Mouse (Mus musculus) monocyte, adult 2 months (primary cell): ENCODE results near the gene Cdh24.
"Not testable (repeated sequence)": the region's sequence is repeated elsewhere in the genome, so short reads cannot be mapped to it uniquely, and the experiment has no call there.

Experiments used
- DNase-seq, 2 experiments: peaks; one replicate each; pipeline ENCODE4 v3.0.0; 2022; ENCODE audit warnings: low spot score in 2 of 2, low read depth in 1 of 2

Cdh24 gene

GRCm38 (mm10) chr14:54643011-54643410 is 1.8 kb upstream of the Cdh24 start:
- no peak for DNase-seq

GRCm38 (mm10) chr14:54642224-54642944 is 1.2 kb upstream of the Cdh24 start:
- DNase-seq = no peak

GRCm38 (mm10) chr14:54640946-54641304 is 239 bp downstream of the Cdh24 start, which contains the start of gene Gm17606:
Gene Gm17606, plus strand, starts transcription at chr14:54640952.
- no peak for DNase-seq

- DNase-seq = no peak
These were observed 1.0 kb downstream of the Cdh24 start for GRCm38 (mm10) chr14:54640121-54640520.

GRCm38 (mm10) chr14:54638210-54638609 is 3.0 kb downstream of the Cdh24 start:
- no peak for DNase-seq

DNA sequence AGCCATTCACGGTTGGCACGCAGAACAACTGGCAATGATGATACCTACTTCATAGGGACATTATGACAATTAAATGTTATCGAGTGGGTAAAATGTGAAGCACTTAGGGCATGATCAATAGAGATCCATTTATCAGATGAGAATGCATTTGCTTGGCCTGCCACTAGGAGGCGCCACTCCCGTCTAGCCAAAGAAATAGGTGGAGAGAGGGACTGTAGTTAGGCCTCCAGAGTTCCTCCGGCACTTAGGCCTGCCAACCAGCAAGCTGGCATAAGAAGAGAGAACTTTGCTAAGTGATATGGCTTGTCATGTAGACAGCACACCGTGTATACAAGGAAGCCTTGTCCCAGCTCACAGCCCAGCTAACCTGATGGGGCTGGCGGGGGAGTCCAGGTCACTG is 4.2 kb downstream of the Cdh24 start:
- peak in 1 of 2 experiments; percentile 47 for DNase-seq

GRCm38 (mm10) chr14:54634182-54634581 is 7.0 kb downstream of the Cdh24 start:
- DNase-seq = no peak

DNA sequence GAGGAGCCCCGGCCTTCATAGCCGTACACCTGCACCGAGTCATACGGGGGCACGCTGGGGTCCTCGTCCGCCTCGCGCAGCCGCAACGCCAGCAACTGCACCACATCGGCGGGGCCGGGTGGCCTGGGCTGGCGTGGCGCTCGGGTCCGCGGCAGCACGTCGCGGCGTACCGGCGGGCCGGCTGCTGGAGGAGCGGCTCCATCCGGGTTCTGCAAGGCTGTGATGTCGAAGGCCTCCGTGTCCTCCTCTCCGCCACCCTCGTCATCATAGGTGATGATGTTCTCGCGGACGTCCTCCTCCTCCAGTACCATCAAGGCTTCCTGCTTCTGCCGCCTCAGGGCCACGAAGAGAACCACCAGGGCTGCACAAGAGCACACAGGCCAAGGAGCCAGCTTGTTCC is 8.9 kb downstream of the Cdh24 start:
- DNase-seq = no peak

DNA sequence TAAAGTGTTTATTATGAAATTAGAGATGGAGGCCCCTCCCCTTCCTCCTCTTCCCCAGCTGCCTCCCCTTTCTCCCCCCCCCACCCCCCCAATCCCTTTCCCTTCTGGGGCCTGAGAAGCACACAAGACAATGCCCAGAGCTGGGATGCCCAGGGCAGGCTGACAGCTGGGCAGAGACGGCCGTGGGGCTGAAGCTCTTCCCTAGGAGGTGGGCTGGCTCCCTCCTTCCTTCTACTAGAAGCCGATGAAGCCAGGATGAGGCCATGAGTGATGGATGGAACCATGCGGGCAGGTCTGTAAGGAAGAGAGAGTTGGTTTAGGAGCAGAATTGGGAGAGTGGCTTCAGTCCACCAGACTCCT is 9.9 kb downstream of the Cdh24 start:
- no peak for DNase-seq

DNA sequence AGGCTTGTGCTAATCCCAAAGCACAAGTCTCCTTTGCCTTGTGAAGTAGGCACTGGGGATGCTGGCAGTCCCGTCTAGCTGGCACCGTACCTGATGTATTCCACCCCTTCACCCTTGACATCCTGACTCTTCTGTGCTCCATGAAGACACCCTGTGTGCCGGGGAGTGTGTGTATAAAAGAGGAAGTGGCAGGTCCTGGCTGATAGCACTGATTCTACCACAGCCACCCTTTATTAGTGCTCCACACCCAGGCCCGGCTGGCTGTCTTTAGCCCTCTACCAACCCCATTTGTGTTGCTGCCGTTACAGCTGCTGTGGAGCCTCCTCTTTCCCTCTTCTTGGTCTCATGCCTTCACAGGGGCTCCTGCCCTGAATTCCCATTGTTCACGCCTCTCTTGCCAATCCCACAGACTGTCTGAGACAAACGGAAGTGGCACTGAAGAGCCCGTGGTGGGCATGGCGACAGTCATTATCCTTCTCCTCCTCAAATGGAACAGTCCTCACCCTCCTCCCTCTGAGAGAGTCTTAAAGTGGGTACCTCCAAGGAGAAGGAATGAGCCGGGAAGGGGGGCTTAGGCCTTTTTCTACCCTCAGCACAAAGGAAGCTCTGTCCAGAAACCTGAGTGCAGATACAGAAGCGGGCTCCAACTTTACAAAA is 10.5 kb downstream of the Cdh24 start:
- no peak for DNase-seq

- no peak for DNase-seq
These were observed 11.4 kb downstream of the Cdh24 start for GRCm38 (mm10) chr14:54629797-54630196.

DNA sequence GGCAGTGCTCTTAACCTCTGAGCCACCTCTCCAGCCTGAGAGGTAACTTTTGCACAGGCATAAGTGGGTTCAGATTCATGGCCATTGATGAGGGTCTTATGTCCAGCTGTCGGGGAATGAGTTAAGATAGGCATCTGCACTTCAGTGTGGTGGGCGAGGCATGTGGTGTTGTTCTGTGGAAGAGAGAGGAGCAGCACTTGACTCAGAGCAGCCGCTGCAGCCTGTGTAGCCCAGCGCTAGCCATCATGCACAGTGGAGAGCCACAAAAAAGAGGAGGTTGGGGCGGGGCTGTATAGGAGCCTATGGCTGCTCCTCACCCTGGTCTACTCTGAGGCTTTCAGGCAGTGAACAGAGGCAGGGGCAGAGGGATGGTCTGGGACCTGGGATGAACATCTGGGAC is 13.1 kb downstream of the Cdh24 start:
- DNase-seq = no peak

DNA sequence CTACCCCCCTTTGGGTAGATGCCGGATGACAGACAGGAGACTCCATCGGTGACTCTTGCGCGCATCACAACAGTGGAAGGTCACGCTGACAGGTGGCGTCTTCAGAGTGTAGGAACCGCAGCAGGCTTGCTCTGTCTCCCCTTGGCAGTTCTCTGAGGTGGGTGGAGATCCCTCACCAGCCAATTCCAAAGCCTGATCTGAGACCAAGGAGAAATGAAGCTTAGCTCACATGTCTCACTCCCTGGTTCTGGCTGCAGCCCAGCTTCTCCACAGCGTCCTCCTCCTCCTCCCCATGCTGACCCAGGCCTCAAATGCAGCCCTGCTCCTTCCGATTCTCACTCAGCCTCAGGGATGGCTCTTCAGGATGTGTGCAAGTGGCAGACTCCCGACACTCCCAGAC is 16.2 kb downstream of the Cdh24 start:
- no peak for DNase-seq

DNA sequence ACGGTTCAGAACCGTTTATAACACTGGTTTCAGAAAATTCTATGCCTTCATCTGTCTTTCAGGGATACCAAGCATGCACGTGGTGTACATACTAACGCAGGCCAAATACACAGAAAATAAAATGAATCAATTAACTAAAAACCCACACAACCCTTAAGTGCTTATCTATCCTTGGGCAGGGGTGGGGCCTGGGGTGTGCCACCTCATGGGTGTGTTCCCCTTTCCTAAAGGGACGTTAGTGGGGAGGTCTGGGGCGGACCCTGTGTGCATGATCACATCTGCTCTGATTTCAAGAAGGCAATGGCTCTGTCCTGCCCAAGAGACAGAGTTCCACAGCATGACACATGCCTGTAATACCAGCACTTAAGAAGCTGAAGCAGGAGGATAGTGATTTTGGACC is 17.8 kb downstream of the Cdh24 start:
- DNase-seq = no peak

- DNase-seq = no peak
These were observed 20.0 kb downstream of the Cdh24 start, which contains the start of gene Psmb11 for GRCm38 (mm10) chr14:54621133-54621532. Gene Psmb11, plus strand, starts transcription at chr14:54621433.

GRCm38 (mm10) chr14:54617897-54618365 is 23.2 kb downstream of the Cdh24 start, which contains the start of gene Psmb5:
Gene Psmb5, minus strand, starts transcription at chr14:54618022.
- peak; percentile 69 to 83 for DNase-seq

DNA sequence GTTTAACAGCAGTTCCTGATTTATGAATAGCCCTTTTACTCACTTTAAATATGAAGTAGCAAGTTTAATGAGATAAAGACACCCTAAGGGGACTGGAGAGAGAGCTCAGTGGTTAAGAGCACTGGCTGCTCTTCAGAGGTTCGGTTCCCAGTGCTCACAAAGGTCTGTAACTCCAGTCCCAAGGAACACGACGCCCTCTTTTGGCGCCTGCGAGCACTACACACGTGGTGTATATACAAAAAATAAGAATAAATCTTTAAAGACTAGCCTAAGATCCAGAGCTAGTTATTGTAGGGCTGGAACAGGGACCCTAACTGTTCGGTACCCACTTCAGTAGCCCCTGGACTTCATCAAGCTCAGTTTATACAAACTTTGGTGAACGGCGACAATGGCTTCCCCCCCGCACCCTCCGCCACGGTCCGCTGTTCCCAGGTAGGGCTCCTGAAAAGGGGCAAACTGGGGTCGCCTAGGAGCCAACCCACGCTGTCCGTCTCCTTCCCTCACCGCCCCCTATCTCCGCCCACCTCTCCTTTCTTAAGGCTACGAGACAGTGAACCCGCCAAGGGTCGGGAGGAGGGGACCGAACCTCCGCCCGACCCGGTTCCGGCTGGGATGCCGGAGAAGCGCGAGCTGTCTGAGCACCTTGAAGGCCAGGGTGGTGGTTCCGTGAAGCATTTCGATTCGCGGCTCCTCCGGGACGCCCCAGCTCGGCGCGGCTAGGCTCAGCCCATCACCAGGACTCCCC is 23.8 kb downstream of the Cdh24 start:
- DNase-seq = no peak

DNA sequence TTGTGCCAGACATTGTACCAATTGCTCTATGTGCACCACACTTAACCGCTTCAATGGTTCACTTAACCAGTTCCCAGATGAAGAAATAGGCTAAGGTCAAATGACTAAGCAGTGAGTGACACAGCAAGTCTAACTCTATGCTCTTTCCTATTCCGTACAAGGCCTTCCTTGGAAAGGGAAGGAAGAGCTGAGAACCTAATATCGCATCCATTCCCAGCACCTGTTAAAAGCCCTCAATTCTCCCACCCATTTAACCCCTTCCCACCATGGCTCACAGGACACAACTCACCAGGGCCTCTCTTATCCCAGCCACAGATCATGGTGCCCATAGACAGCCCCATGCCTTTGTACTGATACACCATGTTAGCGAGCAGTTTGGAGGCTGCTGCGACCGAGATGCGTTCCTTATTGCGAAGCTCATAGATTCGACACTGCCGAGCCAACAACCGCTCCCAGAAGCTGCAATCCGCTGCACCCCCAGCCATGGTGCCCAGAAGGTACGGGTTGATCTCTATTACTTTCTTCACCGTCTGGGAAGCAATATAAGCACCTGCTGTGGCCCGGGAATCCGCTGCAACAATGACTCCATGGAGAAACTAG is 24.8 kb downstream of the Cdh24 start:
- DNase-seq = no peak

DNA sequence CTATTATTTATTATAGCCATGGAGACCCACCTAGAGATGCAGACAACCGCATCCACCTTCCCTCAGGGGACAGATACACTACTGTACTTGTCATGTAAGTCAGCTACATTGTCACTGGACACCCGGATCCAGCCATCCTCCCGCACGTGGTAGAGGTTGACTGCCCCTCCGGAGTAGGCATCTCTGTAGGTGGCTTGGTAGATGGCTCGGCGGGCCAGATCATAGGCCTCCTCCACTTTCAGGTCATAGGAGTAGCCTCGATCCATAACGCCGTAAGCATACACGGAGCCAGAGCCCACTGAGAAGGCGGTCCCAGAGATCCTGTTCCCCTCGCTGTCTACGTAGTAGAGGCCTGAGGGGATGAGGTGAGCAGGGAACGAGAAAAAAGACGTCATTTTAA is 27.0 kb downstream of the Cdh24 start:
- DNase-seq = not testable (repeated sequence)

- DNase-seq = no peak
These were observed 30.5 kb downstream of the Cdh24 start for GRCm38 (mm10) chr14:54610648-54611047.

DNA sequence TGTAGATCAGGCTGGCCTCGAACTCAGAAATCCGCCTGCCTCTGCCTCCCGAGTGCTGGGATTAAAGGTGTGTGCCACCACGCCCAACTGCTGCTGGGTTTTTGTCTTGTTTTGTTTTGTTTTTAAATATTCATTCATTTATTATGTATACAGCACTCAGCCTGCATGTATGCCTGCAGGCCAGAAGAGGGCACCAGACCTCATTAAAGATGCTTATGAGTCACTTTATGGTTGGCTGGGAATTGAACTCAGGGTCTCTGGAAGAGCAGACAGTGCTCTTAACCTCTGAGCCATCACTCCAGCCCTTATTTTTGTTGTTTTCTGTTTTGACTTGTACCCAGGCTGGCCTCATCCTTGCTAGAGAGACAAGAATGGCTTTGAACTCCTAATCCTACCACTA is 31.2 kb downstream of the Cdh24 start:
- DNase-seq = no peak

DNA sequence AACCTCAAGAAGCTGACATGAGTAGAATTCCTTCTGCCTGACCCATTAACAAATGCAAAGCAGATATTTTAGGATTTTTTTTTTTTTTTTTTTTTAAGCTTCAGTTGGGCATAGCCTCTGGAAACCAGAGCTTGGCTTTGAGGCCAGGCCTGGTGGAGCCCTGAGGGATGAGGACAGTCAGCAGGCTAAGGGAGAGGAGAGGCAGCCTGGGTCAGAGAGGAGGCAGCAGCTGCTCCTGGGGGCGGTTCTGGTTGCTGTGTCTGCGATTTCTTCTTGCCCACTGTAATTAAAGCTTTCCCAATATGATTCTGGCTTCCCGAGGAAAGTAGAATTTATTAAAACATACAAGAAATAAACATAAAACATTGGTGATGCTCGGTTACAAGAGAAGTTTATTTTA is 31.9 kb downstream of the Cdh24 start:
- no peak for DNase-seq
